Mouse (Mus musculus) 3134 (cell line): ENCODE data around the gene Ptprr.
A peak's percentile ranks its signal among the peaks of the same experiment; 100 is the strongest.

Experiments used
- DNase-seq: peaks from one replicate; pipeline ENCODE4 v3.0.0-alpha.2; 2011; ENCODE audit warnings: low spot score; ENCODE audit not compliant: insufficient read length; ENCODE audit errors: extremely low read depth

Ptprr gene

DNA sequence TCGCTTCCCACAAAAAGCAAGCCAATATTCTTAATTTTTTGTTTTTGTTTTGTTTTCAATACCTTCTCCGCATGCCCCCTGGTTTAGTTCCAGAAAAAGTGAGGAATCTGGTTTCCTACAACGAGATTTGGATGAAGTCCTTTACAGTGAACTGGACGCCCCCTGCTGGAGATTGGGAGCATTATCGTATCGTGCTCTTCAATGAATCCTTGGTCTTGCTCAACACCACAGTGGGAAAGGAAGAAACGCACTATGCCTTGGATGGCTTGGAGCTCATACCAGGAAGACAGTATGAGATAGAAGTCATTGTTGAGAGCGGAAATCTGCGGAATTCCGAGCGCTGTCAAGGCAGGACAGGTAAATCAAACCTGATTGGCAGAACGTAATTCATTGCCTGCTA, 301.2 kb downstream of the Ptprr start:
- DNase-seq, result peak; percentile 19
